Mouse (Mus musculus): ENCODE measurements around the gene Slc9a1. TPM values are rescaled to one million over a fixed set of nuclear protein-coding genes. Genes with fewer than 3 reads are reported as not detected.
A peak's percentile ranks its signal among the peaks of the same experiment; 100 is the strongest.

Gene Slc9a1
- total and polyA plus RNA-seq, 3 experiments = 3.1 to 14.0 TPM; not detected in 1

DNA sequence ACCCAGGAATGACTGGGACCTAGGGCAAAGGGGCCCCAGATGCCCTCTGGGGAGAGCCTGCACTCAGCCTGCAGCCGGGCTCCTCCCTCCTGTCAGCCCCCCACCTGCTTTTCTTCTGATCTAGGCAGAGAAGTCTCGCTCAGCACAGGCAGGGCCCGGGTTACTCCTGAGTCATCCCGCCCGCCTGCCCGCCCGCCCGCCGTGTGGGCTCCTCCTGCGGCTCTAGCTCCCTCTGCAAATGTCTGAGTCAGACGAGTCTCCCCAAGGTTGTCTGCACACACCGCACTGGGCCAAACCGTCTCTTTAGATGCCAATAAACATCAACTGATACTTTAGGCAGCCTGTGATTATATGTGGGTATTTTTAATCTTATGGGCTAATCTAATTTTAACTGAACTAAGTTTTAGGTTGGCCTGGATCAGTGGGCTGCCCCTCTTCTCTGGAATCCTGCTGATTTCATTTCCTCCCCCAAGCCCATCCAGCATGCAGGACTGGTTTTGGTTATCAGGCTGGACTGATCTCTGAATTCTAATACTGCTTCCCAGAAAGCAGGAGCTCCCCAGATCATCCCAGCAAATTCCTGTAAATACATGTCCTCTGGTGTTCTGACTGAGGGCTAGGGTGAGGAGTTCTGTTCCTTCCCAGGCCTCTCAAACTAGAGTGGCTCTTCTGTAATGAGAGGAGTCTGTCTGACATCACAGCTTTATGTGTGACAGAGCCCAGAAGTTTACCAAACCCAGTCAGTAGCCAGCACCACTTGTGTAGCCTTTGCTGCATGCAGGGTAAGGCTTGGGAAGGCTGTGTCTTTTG, 8.9 kb downstream of the Slc9a1 start:
- Histone ChIP-seq H3K9me3 (replicated peaks; ENCODE audit: insufficient read depth, low read length) (no peaks in the 10 kb centered on the region), H3K27me3 (ENCODE audit: control insufficient read depth in 1 of 2, insufficient read depth in 2 of 2, low read length in 2 of 2) (no peaks in the 10 kb centered on the region), H3K36me3 (ENCODE audit: control insufficient read depth in 1 of 2, insufficient read depth in 2 of 2, low read length in 2 of 2) (peaks cover 0 to 40% of the 10 kb centered on the region in 2 experiments; a peak in 2 of 4 replicates), H3K9ac (ENCODE audit: control insufficient read depth, low read depth, low read length, poor library complexity, severe bottlenecking) (peak overlapping the region; percentile 56), H3K79me2 (ENCODE audit: control insufficient read depth, insufficient read depth, low read length, poor library complexity) (peaks cover 14% of the 10 kb centered on the region; the same call in 1 of the 2 replicates), H3K27ac (ENCODE audit: control insufficient read depth, low read depth, low read length) (peak overlapping the region; percentile 67), H3K4me1 (ENCODE audit: control insufficient read depth in 1 of 2, insufficient read depth in 2 of 2, low read length in 2 of 2) (peaks cover 41 to 45% of the 10 kb centered on the region in 2 experiments), H3K4me3 (ENCODE audit: control insufficient read depth in 1 of 2, insufficient read depth in 1 of 2, low read depth in 2 of 2, low read length in 2 of 2) (peak overlapping the region in 1 of 2 experiments; percentile 17; a peak in 2 of 4 replicates)
- DNase-seq (ENCODE audit: low read depth, low spot score) = peak; percentile 83
- TF ChIP-seq MXI1 (IDR thresholded peaks at IDR 0.05; ENCODE audit: low read depth, low read length) (no peak), TCF12 (IDR thresholded peaks at IDR 0.05; ENCODE audit: low read depth, low read length) (peak; percentile 33; the same call in 1 of the 2 replicates), TAL1 (IDR thresholded peaks at IDR 0.05; ENCODE audit: low read length) (no peak), RCOR1 (IDR thresholded peaks at IDR 0.05; ENCODE audit: low read depth, low read length) (no peak), MYC (IDR thresholded peaks at IDR 0.05; ENCODE audit: low read depth, low read length) (no peak), POLR2AphosphoS2 (IDR thresholded peaks at IDR 0.05; ENCODE audit: low read length) (no peak), CHD1 (IDR thresholded peaks at IDR 0.05; ENCODE audit: low read depth, low read length) (no peak), BHLHE40 (IDR thresholded peaks at IDR 0.05; ENCODE audit: borderline replicate concordance, low read depth, low read length) (no peak), NRF1 (IDR thresholded peaks at IDR 0.05; ENCODE audit: insufficient read depth, low read depth, low read length, poor library complexity, severe bottlenecking) (no peak), GATA1 (IDR thresholded peaks at IDR 0.05; ENCODE audit: low read depth, low read length) (peak; percentile 38; the same call in 1 of the 2 replicates), POLR2AphosphoS5 (IDR thresholded peaks at IDR 0.05; ENCODE audit: borderline replicate concordance, low read depth, low read length) (no peak), UBTF (IDR thresholded peaks at IDR 0.05; ENCODE audit: borderline replicate concordance, insufficient read depth, low read depth, low read length) (peak; percentile 58; the same call in 1 of the 2 replicates), JUND (IDR thresholded peaks at IDR 0.05; ENCODE audit: low read depth, low read length) (no peak), NELFE (IDR thresholded peaks at IDR 0.05; ENCODE audit: low read depth, low read length) (no peak), MYB (IDR thresholded peaks at IDR 0.05; ENCODE audit: low read depth, low read length) (no peak), ZNF384 (IDR thresholded peaks at IDR 0.05; ENCODE audit: low read depth, low read length) (no peak), EP300 (IDR thresholded peaks at IDR 0.05; ENCODE audit: low read depth in 1 of 2, low read length in 2 of 2) (peak; percentile 9 to 51; a peak in 3 of 4 replicates), ELF1 (IDR thresholded peaks at IDR 0.05; ENCODE audit: low read depth, low read length) (no peak), MAX (IDR thresholded peaks at IDR 0.05; ENCODE audit: low read length) (no peak), E2F4 (IDR thresholded peaks at IDR 0.05; ENCODE audit: borderline replicate concordance, low read depth, low read length) (no peak), USF1 (IDR thresholded peaks at IDR 0.05; ENCODE audit: low read depth, low read length) (no peak), KAT2A (conservative IDR thresholded peaks at IDR 0.05; ENCODE audit: low read depth, low read length) (no peak), CHD2 (IDR thresholded peaks at IDR 0.05; ENCODE audit: low read length) (no peak), GABPA (IDR thresholded peaks at IDR 0.05; ENCODE audit: low read depth, low read length) (no peak), MAZ (IDR thresholded peaks at IDR 0.05; ENCODE audit: low read depth, low read length) (no peak), RAD21 (IDR thresholded peaks at IDR 0.05; ENCODE audit: low read depth, low read length) (no peak), SMC3 (IDR thresholded peaks at IDR 0.05; ENCODE audit: low read depth, low read length) (no peak), ZKSCAN1 (IDR thresholded peaks at IDR 0.05; ENCODE audit: low read depth, low read length) (no peak), ZC3H11A (IDR thresholded peaks at IDR 0.05; ENCODE audit: low read depth, low read length) (no peak), ZMIZ1 (IDR thresholded peaks at IDR 0.05; ENCODE audit: low read depth, low read length) (no peak), MEF2A (IDR thresholded peaks at IDR 0.05; ENCODE audit: extremely low read depth, insufficient replicate concordance, low read depth, low read length, poor library complexity, severe bottlenecking) (no peak), USF2 (IDR thresholded peaks at IDR 0.05; ENCODE audit: borderline replicate concordance in 1 of 2, insufficient read depth in 1 of 2, low read depth in 1 of 2, low read length in 2 of 2) (no peak), HCFC1 (IDR thresholded peaks at IDR 0.05; ENCODE audit: low read depth, low read length) (no peak), SIN3A (IDR thresholded peaks at IDR 0.05; ENCODE audit: low read length) (peak; percentile 45; the same call in 1 of the 2 replicates), MAFK (IDR thresholded peaks at IDR 0.05; ENCODE audit: borderline replicate concordance, low read depth, low read length) (no peak)
